Mouse (Mus musculus) neural tube, postnatal 0 days (tissue): ENCODE measurements around the gene Slc15a4. TPM values are rescaled to one million over a fixed set of nuclear protein-coding genes. Genes with fewer than 3 reads are reported as not detected.

ENCODE experiments used
- polyA plus RNA-seq: library from polyadenylated mRNA; unstranded; fragments of >200 nt; fragmentation: Nextera tagmentation; extraction: Ambion mirVana; gene quantifications from 2 replicates; pipeline ENCODE4 v1.2.1, GENCODE M21; 2015

Slc15a4 gene
- 21.1 and 24.1 TPM in 2 replicates for polyA plus RNA-seq

DNA sequence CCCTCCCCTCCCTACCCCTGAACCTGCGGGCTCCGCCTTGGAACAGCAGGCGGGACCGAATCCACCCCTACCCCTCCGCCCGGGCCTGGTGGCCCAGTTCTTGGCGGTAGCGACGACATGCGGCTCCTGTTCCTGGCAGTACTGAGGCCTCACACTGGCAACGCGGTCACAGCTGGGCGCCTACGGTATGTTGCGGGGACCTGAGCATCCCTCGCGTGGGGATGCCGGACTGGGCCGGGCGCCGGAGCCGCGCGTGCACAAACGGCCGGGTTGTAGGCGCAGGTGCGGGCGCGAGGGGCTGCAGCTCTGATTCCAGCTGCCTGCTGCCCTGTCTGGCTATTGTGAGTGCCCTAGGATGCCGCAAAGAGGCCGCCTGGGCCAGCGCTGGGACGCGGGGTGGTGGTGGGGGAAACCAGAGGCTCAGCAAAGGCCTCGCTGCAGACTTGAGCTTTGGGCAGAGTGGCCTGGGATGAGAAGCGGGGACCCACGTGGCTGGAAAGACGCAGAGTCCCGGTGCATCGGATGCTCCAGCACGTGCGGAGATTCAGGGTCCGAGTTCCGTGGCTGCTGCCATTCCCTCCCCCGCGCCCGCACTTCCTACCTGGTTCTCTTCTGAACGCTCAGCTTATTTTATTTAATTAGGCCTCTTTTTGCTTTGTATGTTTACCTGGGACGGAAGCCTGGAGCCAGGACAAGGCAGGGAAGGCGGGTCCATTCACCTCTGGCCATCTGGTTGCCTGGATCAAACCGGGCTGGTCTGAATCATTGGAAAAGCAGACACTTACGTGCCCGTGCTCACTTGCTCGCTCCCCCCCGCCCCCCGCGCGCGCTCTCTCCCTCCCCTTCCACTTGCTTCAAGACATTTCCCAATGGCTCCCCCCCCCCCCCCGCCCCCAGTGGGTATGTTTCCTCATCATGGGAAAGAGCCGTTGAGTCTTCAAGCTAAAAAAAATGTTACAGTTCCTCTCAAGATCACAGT, at the start of gene Slc15a4, which contains the start of gene Glt1d1:
Gene Slc15a4 (minus strand): TSS at position 731 of the 979 bp plus-strand sequence.
Gene Glt1d1 (plus strand): TSS at position 96 of the 979 bp plus-strand sequence.

Other genes with a start within 250 kb of the Slc15a4 start
- gene Glt1d1, start 635 bp downstream of the Slc15a4 start, polyA plus RNA-seq: 2.4 and 3.6 TPM in 2 replicates